Mouse (Mus musculus) kidney, postnatal 0 days (tissue): Measurements from ENCODE around the gene Stpg4. TPM values are rescaled to one million over a fixed set of nuclear protein-coding genes. Genes with fewer than 3 reads are reported as not detected.
A peak's percentile ranks its signal among the peaks of the same experiment; 100 is the strongest.

ENCODE experiments used
- ATAC-seq: fragments of 200-750 bp; cut with Nextera tagmentation; replicated peaks from 2 replicates; pipeline ENCODE4 v1.8.0; 2017; ENCODE audit warnings: low read depth, moderate number of reproducible peaks, moderate TSS enrichment, moderate library complexity; ENCODE audit not compliant: low FRiP score
- DNase-seq: peaks from one replicate; pipeline ENCODE4 v3.0.0-alpha.2; 2016; ENCODE audit warnings: low spot score
- H3K27ac ChIP-seq: fragments of 300-500 bp; sonication (generic); 2 replicates; pipeline ENCODE4 v1.5.1; 2014; ENCODE audit warnings: mild to moderate bottlenecking
- H3K27me3 ChIP-seq: fragments of 300-500 bp; sonication (generic); 2 replicates; pipeline ENCODE4 v1.6.1; 2014; ENCODE audit warnings: low read length, mixed read lengths; ENCODE audit not compliant: insufficient read depth
- H3K36me3 ChIP-seq: fragments of 300-500 bp; sonication (generic); 2 replicates; pipeline ENCODE4 v1.6.1; 2014; ENCODE audit warnings: low read length, mixed read lengths; ENCODE audit not compliant: insufficient read depth
- H3K4me1 ChIP-seq: fragments of 300-500 bp; sonication (generic); replicated peaks from 2 replicates; pipeline ENCODE4 v1.6.1; 2014; ENCODE audit warnings: antibody characterized with exemption, low read length, mixed read lengths; ENCODE audit not compliant: insufficient read depth
- H3K4me2 ChIP-seq: fragments of 300-500 bp; sonication (generic); 2 replicates; pipeline ENCODE4 v1.6.1; 2014; ENCODE audit warnings: mild to moderate bottlenecking, low read length, moderate library complexity, mixed read lengths
- H3K4me3 ChIP-seq: fragments of 300-500 bp; sonication (generic); replicated peaks from 2 replicates; pipeline ENCODE4 v1.5.1; 2014; ENCODE audit warnings: low read depth, low read length
- H3K9ac ChIP-seq: fragments of 300-500 bp; sonication (generic); 2 replicates; pipeline ENCODE4 v1.6.1; 2014; ENCODE audit warnings: low read depth, low read length
- H3K9me3 ChIP-seq: fragments of 300-500 bp; sonication (generic); replicated peaks from 2 replicates; pipeline ENCODE4 v1.6.1; 2016; ENCODE audit warnings: low read length, inconsistent platforms, mixed read lengths
- CTCF ChIP-seq: IDR thresholded peaks from 2 replicates; pipeline ENCODE4 v1.5.1; 2016; ENCODE audit warnings: antibody characterized with exemption, low read depth, mild to moderate bottlenecking, moderate library complexity
- WGBS: fragments of 180-500 bp; shearing (Covaris S2); extraction: QIAGEN DNeasy Blood & Tissue Kit; methylation state at CpG from one replicate; pipeline ENCODE4 v1.1.7; 2014; 5-methylcytosine and 5-hydroxymethylcytosine counted together
- polyA plus RNA-seq: library from polyadenylated mRNA; unstranded; fragments of >200 nt; fragmentation: Nextera tagmentation; extraction: Ambion mirVana; gene quantifications from 2 replicates; pipeline ENCODE4 v1.2.1, GENCODE M21; 2015

Gene Stpg4
- polyA plus RNA-seq, 1 experiment from 2014 or later = not detected

- peaks cover 32% of the 10 kb centered on the region for H3K36me3 ChIP-seq
- no peak overlapping the region for H3K4me2 ChIP-seq
- H3K9me3 ChIP-seq = no peaks in the 10 kb centered on the region
- H3K27ac ChIP-seq = no peak overlapping the region
- no peak overlapping the region for H3K4me3 ChIP-seq
- DNase-seq (no peak), ATAC-seq (no peak)
- WGBS = 80% methylated on average over 3 of the region's 3 CpGs
- no peaks in the 10 kb centered on the region for H3K27me3 ChIP-seq
- no peaks in the 10 kb centered on the region for H3K4me1 ChIP-seq
- H3K9ac ChIP-seq = no peak overlapping the region
- TF ChIP-seq CTCF = no peak
Observed at GRCm38 (mm10) chr17:87429431-87429830, 1.9 kb upstream of the Stpg4 start.

DNA sequence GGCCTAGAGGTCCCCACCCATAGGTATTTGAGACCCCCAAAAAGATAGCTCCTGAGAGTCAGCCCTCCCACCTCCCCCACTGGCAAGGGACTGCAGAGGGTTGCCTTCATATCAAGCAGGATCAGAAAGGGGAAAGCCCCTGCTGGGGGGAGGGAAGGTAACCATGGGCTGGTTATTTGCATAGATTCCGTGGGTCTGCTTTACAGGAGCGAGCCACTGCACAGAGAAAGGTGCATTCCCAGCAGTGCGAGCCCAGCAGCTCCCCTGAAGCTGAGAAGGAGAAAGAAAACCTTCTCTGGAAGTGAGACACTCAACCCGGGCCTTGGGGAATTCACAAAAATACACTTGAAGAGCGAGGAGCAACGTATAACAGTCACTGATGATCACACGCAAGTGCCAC lies 9.5 kb downstream of the Stpg4 start:
- H3K36me3 ChIP-seq = no peaks in the 10 kb centered on the region
- H3K27me3 ChIP-seq = no peaks in the 10 kb centered on the region
- no peak for DNase-seq
- 76% methylated on average over 7 of the region's 7 CpGs for WGBS
- H3K4me3 ChIP-seq = no peak overlapping the region
- ATAC-seq = no peak
- H3K4me1 ChIP-seq = no peaks in the 10 kb centered on the region
- H3K9ac ChIP-seq = no peak overlapping the region
- no peak overlapping the region for H3K27ac ChIP-seq
- no peak overlapping the region for H3K4me2 ChIP-seq
- no peak for TF ChIP-seq CTCF
- H3K9me3 ChIP-seq = no peaks in the 10 kb centered on the region

- Histone ChIP-seq H3K4me3 (no peak overlapping the region), H3K36me3 (no peaks in the 10 kb centered on the region), H3K4me2 (no peak overlapping the region), H3K27ac (no peak overlapping the region), H3K4me1 (no peaks in the 10 kb centered on the region), H3K27me3 (no peaks in the 10 kb centered on the region), H3K9me3 (no peaks in the 10 kb centered on the region), H3K9ac (no peak overlapping the region)
- no peak for DNase-seq
- WGBS = 93% methylated on average over 4 of the region's 4 CpGs
- no peak for TF ChIP-seq CTCF
- no peak for ATAC-seq
Observed at GRCm38 (mm10) chr17:87406646-87407045, 20.9 kb downstream of the Stpg4 start.

DNA sequence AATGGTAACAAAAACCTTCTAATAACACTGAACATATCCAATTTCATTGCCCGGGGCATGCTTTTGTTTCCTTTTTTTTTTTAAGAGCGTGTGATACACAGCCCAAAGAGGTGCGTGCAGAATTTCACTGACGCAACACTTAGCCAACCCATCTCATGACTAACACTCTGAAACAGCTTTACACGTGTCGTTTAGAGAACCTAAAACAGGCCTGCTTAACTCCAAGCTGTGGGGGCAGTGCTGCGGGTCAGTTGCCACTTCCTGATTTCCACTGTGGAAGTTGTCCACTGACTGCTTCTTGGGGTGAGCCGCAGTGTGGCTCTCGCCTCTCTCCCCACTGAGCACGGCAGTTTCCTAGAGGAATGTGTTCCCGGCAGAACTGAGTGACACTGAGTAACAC lies 22.0 kb downstream of the Stpg4 start:
- H3K4me3 ChIP-seq = no peak overlapping the region
- TF ChIP-seq CTCF = no peak
- H3K4me1 ChIP-seq = no peaks in the 10 kb centered on the region
- ATAC-seq (no peak), DNase-seq (peak; percentile 28)
- no peaks in the 10 kb centered on the region for H3K36me3 ChIP-seq
- no peaks in the 10 kb centered on the region for H3K27me3 ChIP-seq
- no peaks in the 10 kb centered on the region for H3K9me3 ChIP-seq
- no peak overlapping the region for H3K9ac ChIP-seq
- H3K4me2 ChIP-seq = no peak overlapping the region
- 51% methylated on average over 11 of the region's 11 CpGs for WGBS
- H3K27ac ChIP-seq = no peak overlapping the region

DNA sequence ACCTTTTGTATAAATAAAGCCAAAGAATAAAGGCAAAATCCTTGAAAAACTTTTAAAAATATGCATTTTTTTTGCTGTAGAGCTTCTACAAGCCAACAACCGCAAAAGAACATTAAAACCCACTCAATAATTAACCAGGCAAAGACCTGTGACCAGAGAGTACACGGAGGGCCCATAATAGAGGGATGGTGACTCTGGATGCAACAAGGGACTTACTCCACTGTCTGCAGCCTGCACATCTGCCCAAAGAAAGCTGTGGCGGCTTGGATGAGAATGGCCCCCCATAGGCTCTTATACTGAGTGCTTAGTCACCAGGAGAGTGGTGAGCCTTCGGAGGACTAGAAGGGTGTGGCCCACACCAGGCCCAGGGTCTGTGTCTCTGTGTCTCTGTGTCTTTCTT lies 24.1 kb downstream of the Stpg4 start:
- no peak overlapping the region for H3K4me2 ChIP-seq
- no peak overlapping the region for H3K27ac ChIP-seq
- no peaks in the 10 kb centered on the region for H3K9me3 ChIP-seq
- DNase-seq (no peak), ATAC-seq (no peak)
- TF ChIP-seq CTCF = no peak
- no peak overlapping the region for H3K4me3 ChIP-seq
- no peak overlapping the region for H3K9ac ChIP-seq
- no peaks in the 10 kb centered on the region for H3K4me1 ChIP-seq
- H3K27me3 ChIP-seq = no peaks in the 10 kb centered on the region
- no peaks in the 10 kb centered on the region for H3K36me3 ChIP-seq
- 63% methylated on average over 4 of the region's 4 CpGs for WGBS

DNA sequence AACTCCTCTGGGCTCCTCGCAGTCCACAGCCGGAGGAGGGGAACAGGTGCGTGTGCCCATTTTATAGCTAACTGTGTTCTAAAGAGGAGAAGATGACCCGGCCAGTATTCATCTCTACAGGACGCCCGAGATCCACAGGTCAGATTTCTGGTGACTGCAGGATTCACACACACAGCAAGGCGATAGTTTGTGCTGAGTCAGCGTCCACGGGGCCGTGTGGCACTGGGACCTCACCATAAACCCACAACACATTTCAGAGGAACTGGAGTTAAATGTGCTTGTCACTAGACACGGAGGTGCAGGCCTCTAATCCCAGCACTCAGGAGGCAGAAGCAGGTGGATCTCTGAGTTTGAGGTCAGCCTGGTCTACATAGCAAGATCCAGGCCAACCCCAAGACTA lies 25.1 kb downstream of the Stpg4 start:
- H3K4me3 ChIP-seq = no peak overlapping the region
- H3K36me3 ChIP-seq = no peaks in the 10 kb centered on the region
- no peaks in the 10 kb centered on the region for H3K4me1 ChIP-seq
- TF ChIP-seq CTCF = no peak
- no peak overlapping the region for H3K9ac ChIP-seq
- DNase-seq (no peak), ATAC-seq (no peak)
- no peak overlapping the region for H3K4me2 ChIP-seq
- WGBS = 84% methylated on average over 11 of the region's 11 CpGs
- H3K27ac ChIP-seq = no peak overlapping the region
- no peaks in the 10 kb centered on the region for H3K9me3 ChIP-seq
- no peaks in the 10 kb centered on the region for H3K27me3 ChIP-seq

DNA sequence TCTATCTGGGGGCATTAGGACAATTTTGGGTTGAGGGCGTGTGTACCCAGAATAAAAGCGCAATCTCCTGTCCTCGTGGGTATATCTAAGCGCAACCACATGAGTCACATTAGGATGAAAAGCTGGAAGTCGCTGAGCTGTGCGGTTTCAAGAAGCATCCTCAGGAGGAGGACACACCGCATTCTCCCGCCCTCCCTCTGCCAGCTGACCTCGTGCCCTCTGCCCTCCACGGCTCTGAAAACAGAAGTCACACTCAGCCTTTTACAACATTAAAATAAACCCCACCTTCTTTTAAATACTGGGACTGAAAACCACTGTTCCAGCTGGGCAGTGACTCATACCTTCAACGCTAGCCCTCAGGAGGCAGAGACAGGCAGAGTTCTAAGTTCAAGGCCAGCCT lies 30.5 kb downstream of the Stpg4 start:
- H3K9me3 ChIP-seq = no peaks in the 10 kb centered on the region
- no peak overlapping the region for H3K9ac ChIP-seq
- no peaks in the 10 kb centered on the region for H3K4me1 ChIP-seq
- no peak overlapping the region for H3K4me2 ChIP-seq
- H3K27ac ChIP-seq = no peak overlapping the region
- WGBS = 65% methylated on average over 11 of the region's 11 CpGs
- no peak for TF ChIP-seq CTCF
- H3K27me3 ChIP-seq = no peaks in the 10 kb centered on the region
- H3K36me3 ChIP-seq = no peaks in the 10 kb centered on the region
- no peak for ATAC-seq
- no peak for DNase-seq
- H3K4me3 ChIP-seq = no peak overlapping the region
